ENCODE assay signal across 18 mouse cellular contexts in genomic region chr10:45783461-45784149, GRCm38 (mm10).
DNase-seq lines count a peak whose midpoint lies in the region; ATAC-seq lines count a peak whose summit lies in the region.
"Had no signal": no experiment of that assay in that cellular context is flagged by ENCODE, and none has a peak within 500 bp of the region (broad histone marks: within the 10 kb centered on the region; RNA-seq: fewer than 3 reads in every experiment).

No protein-coding gene starts in this region.

- no peak overlapping the region for H3K4me2 ChIP-seq in hindbrain, embryonic 16.5 days (ENCODE audit: low read length)
- H3K4me2 ChIP-seq in neural tube, embryonic 15.5 days, result no peak overlapping the region
- no peak overlapping the region for H3K4me2 ChIP-seq in midbrain, embryonic 11.5 days
- H3K4me2 ChIP-seq: heart, embryonic 12.5 days had no signal

- ATAC-seq in hindbrain, embryonic 16.5 days, result no peak
- ATAC-seq in neural tube, embryonic 15.5 days (ENCODE audit: low FRiP score), result no peak
- peak; percentile 61 for ATAC-seq in midbrain, embryonic 11.5 days (ENCODE audit: low FRiP score)

- no peaks in the 10 kb centered on the region for H3K36me3 ChIP-seq in hindbrain, embryonic 10.5 days
- H3K36me3 ChIP-seq in hindbrain, embryonic 16.5 days (ENCODE audit: control insufficient read depth, insufficient read depth, low read length), result no peaks in the 10 kb centered on the region
- no peaks in the 10 kb centered on the region for H3K36me3 ChIP-seq in neural tube, embryonic 15.5 days
- no peaks in the 10 kb centered on the region for H3K36me3 ChIP-seq in midbrain, embryonic 11.5 days (ENCODE audit: control insufficient read depth, insufficient read depth, low read length)
- H3K36me3 ChIP-seq: heart, embryonic 12.5 days had no signal

- peak overlapping the region; percentile 87 for H3K27ac ChIP-seq in hindbrain, embryonic 10.5 days
- no peak overlapping the region for H3K27ac ChIP-seq in hindbrain, embryonic 16.5 days (ENCODE audit: low read depth, low read length)
- no peak overlapping the region for H3K27ac ChIP-seq in neural tube, embryonic 15.5 days (replicated peaks)
- H3K27ac ChIP-seq in midbrain, embryonic 11.5 days (ENCODE audit: low read depth, low read length), result peak overlapping the region; percentile 72; the same call in 1 of the 2 replicates

- peak overlapping the region; percentile 16; the same call in 1 of the 2 replicates for H3K4me3 ChIP-seq in hindbrain, embryonic 10.5 days
- H3K4me3 ChIP-seq in hindbrain, embryonic 16.5 days (ENCODE audit: low read length), result no peak overlapping the region
- H3K4me3 ChIP-seq in neural tube, embryonic 15.5 days (replicated peaks), result no peak overlapping the region
- no peak overlapping the region for H3K4me3 ChIP-seq in midbrain, embryonic 11.5 days (ENCODE audit: low read depth, low read length)
- H3K4me3 ChIP-seq: heart, embryonic 12.5 days had no signal

- no peaks in the 10 kb centered on the region for H3K27me3 ChIP-seq in hindbrain, embryonic 10.5 days (ENCODE audit: insufficient read depth, poor library complexity, severe bottlenecking)
- no peaks in the 10 kb centered on the region for H3K27me3 ChIP-seq in hindbrain, embryonic 16.5 days (replicated peaks; ENCODE audit: control insufficient read depth, insufficient read depth, low read length)
- no peaks in the 10 kb centered on the region for H3K27me3 ChIP-seq in neural tube, embryonic 15.5 days (replicated peaks)
- H3K27me3 ChIP-seq in midbrain, embryonic 11.5 days (ENCODE audit: control insufficient read depth, insufficient read depth, low read length), result no peaks in the 10 kb centered on the region
- H3K27me3 ChIP-seq: heart, embryonic 12.5 days had no signal

- whole genome bisulfite sequencing in hindbrain, embryonic 10.5 days, result 18% methylated on average over 11 of the region's 11 CpGs
- WGBS in hindbrain, embryonic 16.5 days, result 23% methylated on average over 11 of the region's 11 CpGs
- WGBS in neural tube, embryonic 15.5 days, result 23% methylated on average over 11 of the region's 11 CpGs
- WGBS in midbrain, embryonic 11.5 days, result 10% methylated on average over 11 of the region's 11 CpGs

- no peak overlapping the region for H3K9ac ChIP-seq in hindbrain, embryonic 16.5 days (ENCODE audit: low read depth, low read length)
- no peak overlapping the region for H3K9ac ChIP-seq in neural tube, embryonic 15.5 days (replicated peaks)
- H3K9ac ChIP-seq in midbrain, embryonic 11.5 days (ENCODE audit: low read length), result peak overlapping the region; percentile 16; the same call in 1 of the 2 replicates
- H3K9ac ChIP-seq: heart, embryonic 12.5 days had no signal

- no peaks in the 10 kb centered on the region for H3K9me3 ChIP-seq in hindbrain, embryonic 10.5 days
- no peaks in the 10 kb centered on the region for H3K9me3 ChIP-seq in hindbrain, embryonic 16.5 days (ENCODE audit: control insufficient read depth, low read length)
- H3K9me3 ChIP-seq in neural tube, embryonic 15.5 days (replicated peaks), result no peaks in the 10 kb centered on the region
- no peaks in the 10 kb centered on the region for H3K9me3 ChIP-seq in midbrain, embryonic 11.5 days (ENCODE audit: control insufficient read depth, low read length)
- H3K9me3 ChIP-seq: heart, embryonic 12.5 days had no signal

- H3K4me1 ChIP-seq in hindbrain, embryonic 10.5 days (replicated peaks), result peaks cover 59% of the 10 kb centered on the region
- H3K4me1 ChIP-seq in hindbrain, embryonic 16.5 days (ENCODE audit: control insufficient read depth, insufficient read depth, low read depth, low read length), result no peaks in the 10 kb centered on the region
- 0 out of 2 replicates have a peak, but pooled peaks cover 4% of the 10 kb centered on the region for H3K4me1 ChIP-seq in neural tube, embryonic 15.5 days
- H3K4me1 ChIP-seq in midbrain, embryonic 11.5 days (ENCODE audit: control insufficient read depth, insufficient read depth, low read length), result peaks cover 27% of the 10 kb centered on the region

- peak; percentile 33 for DNase-seq in hindbrain, embryonic 10.5 days (ENCODE audit: low spot score)
- DNase-seq in neural tube, embryonic 10.5 days (ENCODE audit: extremely low spot score, low spot score), result peak; percentile 56
- DNase-seq in midbrain, embryonic 11.5 days (ENCODE audit: low spot score, missing footprints), result no peak
- no peak for DNase-seq in urinary bladder, postnatal 14 days (ENCODE audit: low spot score)
- DNase-seq in B cell, adult 2 months, result no peak
- no peak for DNase-seq in adrenal gland, postnatal 10 days
- DNase-seq: cerebellum, adult 18-20 months; gastrocnemius, postnatal 36 days; kidney, adult 8-10 months; kidney, postnatal 4 days; left cerebral cortex, postnatal 4 days; lung, adult 18-20 months; lung, postnatal 4 days; right cerebral cortex, postnatal 25 days; thymus, postnatal 4 days had no signal

Comparison
In these comparisons a context has a peak if more than half of its experiments do, and no peak if none do; other contexts are left out.
1. H3K27ac ChIP-seq: peak in hindbrain, embryonic 10.5 days (single experiment) and midbrain, embryonic 11.5 days (single experiment); none in hindbrain, embryonic 16.5 days (single experiment) and neural tube, embryonic 15.5 days (single experiment).
2. DNase-seq: peak in hindbrain, embryonic 10.5 days (single experiment) and neural tube, embryonic 10.5 days (single experiment); none in midbrain, embryonic 11.5 days (single experiment), urinary bladder, postnatal 14 days (single experiment), B cell, adult 2 months (0 of 2) and adrenal gland, postnatal 10 days (single experiment).